Mouse (Mus musculus) layer of hippocampus, postnatal 25 days (tissue): ENCODE measurements at regions not wholly inside any gene's neighbourhood (a gene's known extent, or its start where the extent isn't known, plus 50 kb on each side); places are given as distances from the start of the nearest gene placed in this dataset.

Experiments
- DNase-seq, 2 experiments: peaks; one replicate each; pipeline ENCODE4 v3.0.0; 2022; ENCODE audit warnings: mixed read lengths in 2 of 2, low spot score in 1 of 2; ENCODE audit errors: extremely low spot score in 1 of 2

DNA sequence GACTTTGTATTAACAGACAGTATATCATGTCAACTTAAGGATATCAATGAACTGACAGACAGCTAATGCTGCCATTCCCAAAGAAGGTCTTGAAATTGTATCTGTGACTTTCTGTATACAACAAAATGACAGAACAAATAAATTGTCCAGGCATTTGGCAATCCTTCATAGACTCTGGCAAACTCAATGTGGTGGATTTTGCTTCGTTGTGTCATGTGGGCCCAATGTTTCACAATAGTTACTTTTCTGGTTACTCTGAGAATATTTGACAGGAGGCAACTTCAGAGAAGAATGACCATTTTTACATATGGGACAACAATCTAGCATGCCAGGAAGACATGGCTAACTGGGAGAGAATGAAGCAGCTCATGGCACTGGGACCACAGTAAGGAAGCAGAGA lies 585.9 kb downstream of the Lmo4 start:
- DNase-seq, result no peak

DNA sequence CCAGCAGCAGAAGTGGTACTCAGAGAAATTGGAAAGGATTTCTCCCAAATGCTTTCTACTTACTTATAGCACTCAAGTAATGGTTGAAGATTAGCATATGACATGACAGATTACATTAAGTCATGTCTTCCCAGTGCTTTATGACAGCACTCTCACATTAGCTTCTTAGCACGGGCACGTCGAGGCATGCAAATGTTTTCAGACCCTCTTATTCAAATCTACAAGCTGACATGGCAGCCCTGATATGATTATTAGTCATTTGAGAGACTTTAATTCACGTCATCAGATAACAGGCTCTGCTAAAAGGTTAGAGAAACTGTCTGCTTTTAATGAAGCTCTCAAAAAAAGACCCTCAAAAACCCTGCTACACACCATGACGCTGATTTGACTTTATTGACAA lies 590.1 kb downstream of the Lmo4 start:
- no peak for DNase-seq

DNA sequence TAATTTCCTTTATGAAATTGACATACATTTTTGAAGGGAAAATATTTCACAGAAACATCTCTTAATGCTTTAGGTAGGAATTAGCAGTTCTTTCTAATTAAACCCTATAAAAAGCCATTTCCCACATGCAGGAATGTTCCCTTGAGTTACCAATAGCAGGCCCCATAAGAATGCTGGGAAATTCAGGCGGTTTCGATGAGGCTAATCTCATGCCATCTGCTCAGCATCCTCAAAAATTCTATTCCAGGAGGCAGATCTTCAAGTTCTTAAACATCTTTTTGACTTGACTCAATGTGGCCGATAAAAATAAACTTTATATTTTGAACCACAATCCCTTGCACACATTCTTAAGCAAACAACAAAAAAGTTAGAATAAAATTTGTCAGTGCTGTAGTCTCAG lies 591.0 kb downstream of the Lmo4 start:
- DNase-seq, result no peak

DNA sequence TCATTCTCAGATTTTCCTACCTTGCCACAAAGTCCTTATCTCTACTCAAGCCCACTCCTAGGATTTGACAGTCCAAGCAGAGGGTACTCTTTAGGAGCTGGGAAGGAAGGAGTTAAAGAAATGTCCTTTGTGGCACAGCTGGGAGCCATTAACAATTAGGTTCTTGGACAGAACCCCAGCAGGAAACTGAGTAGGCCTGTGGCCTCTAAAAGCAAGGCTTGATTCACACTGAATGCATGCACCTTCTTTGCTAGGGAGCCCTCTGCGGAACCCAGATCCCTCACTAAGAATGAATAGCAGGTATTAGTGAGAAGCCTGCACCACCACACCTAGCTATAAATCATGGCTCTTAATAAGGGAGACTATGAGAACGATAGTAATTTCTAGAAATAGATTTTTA lies 595.3 kb downstream of the Lmo4 start:
- DNase-seq, result no peak

GRCm38 (mm10) chr3:143599120-143599519 lies 605.9 kb downstream of the Lmo4 start:
- no peak for DNase-seq

GRCm38 (mm10) chr3:143596949-143597593 lies 607.9 kb downstream of the Lmo4 start:
- DNase-seq, result no peak

DNA sequence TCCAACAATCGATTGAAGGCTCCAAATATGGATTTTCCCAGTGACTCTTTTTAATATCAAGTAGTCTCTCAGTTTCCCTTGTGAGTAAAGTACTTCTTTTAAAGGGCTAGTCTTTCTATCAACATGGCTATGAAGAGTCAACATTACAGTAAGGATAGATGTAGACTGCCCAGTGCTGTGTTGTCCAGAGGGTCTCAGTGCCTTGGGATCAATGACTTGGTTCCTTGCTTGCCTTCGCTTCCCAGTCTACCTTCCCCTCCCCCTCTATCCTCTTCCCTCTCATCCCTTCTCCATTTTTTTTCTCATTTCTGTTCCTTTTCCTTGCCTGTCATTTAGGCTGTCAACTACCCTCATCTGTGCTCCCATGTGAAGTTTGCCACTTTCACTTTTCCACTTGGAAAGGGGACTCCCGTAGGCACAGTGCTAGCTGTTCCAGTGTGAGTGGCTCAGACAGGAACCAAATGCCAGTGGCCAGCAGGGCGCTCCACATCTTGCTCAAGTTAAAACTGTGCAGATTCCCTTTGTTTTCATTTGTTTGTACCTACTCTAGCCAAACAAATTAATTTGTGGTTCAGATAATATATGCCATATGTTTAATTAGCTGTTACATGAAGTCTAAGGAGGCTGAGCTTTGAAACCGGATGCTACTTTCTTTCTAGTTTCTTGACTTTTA lies 608.9 kb downstream of the Lmo4 start:
- no peak for DNase-seq

- no peak for DNase-seq
These were observed 609.9 kb downstream of the Lmo4 start for GRCm38 (mm10) chr3:143595081-143595480.

DNA sequence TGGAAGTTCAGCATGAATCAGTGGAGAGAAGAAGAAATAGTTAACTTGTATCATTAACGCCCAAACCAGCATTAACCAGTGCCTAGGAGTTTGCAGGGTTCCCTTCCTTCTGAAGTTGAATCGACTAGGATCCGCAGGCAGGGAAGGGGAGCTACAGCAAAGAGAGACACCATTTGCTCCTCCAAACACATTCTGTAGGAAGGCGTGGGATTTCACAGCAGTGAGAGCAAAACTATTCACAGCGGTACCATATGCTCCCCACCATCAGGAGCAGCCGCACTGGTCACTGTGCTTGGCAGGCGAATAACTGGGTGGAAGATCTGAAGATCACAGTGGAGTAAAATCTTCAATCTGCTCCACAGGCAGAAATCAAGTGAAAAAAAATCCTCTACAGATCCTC lies 610.3 kb downstream of the Lmo4 start:
- peak; percentile 34 to 36 for DNase-seq

GRCm38 (mm10) chr3:143586653-143587052 lies 618.4 kb downstream of the Lmo4 start:
- DNase-seq, result no peak

DNA sequence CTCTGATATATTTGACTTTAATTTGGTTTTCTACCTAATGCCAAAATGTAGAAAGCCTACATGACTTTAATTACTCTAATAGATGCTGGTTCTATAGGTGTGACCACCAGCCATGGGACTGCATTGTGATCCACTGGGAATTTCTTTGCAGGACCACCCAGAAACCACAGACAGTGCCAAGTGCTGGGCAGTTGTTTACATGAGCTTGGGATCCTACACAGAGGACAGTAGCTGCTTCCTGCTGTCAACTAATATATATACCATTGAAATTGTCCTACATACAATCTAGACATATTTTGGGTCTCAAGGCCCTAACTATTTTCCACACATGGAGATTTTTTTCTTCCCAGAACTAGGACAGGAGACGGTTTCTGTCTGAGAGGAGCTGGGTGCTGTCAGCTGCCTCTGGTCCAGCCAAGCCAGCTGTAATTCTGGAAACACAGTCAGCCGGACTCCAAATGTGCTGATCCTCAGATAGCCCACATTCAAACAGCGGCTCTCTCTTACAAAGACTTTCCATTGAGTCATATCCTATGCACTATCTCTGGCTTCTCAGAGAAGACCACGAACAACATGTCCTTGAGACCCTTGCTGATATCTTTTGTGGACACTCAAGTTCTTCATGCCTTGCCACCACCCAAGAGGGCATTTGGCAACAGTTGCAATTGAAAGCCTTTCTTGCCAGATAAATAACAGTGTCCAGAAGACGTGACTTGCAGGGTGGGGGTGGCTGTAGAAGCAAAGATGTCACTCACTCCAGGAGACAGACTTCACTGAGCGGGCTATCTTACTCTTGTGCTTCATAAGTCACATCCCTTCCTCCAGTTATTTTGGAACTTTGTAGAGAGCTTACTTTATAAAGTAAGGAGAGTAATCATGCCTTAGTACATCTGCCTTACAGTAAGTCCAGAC lies 620.1 kb downstream of the Lmo4 start:
- DNase-seq, result no peak

GRCm38 (mm10) chr3:143576338-143577007 lies 628.5 kb downstream of the Lmo4 start:
- DNase-seq, result no peak

DNA sequence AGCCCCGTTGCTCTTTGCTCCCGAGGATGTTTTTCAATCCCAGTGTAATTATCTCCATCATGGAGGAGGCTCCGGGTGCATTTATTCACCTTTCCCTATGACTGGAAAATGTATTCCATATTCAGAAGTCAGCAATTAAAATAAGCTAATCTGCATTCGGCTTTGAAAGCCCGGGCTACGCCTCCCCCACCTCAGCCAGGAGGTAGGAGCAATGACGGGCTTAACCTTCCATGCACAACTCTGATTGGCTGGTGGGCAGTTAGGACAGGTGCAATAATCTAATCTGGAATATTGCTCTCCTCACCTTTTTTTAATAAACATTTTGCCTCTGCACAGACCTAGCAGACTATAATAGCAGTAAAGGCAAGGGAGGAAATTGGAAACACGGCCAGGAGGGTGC lies 629.3 kb downstream of the Lmo4 start:
- DNase-seq, result no peak

DNA sequence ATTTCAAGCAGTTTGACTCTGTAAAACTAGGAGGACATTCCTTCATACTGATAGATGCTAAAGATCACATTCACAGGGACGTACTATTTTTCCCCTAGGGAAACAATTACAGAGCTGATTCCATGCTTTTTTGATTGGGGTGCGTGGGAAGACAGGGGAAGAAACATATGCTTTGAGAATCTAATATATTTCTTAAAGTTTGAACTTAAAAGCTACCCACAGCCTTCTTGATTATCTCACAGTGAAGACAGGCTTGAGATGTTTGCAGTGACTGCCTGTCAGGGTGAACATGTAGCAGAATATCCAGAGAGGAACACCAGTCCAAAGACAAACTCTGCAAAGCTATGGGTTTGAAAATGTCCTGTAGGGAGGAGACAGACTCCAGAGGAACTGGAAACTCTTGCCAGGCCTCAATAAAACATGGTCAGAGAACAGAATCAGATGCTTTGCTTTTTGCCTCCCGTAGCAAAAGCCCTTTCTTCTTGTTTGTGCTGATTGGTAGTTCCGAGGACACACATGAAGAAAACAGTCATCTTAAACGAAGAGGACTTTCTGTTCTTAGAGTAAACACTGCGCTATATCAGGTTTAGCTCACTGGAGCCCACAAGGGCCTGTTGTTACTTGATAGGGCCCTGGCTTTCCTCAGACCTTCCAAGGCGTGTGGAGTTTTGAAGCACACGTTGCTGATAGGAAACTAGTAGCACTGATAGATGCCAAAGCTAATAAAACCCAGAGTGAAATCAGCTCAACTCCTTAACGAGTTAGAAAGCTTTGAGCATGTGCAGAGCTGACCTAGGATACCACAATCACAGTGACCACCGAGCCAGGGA lies 630.8 kb downstream of the Lmo4 start:
- DNase-seq, result no peak

DNA sequence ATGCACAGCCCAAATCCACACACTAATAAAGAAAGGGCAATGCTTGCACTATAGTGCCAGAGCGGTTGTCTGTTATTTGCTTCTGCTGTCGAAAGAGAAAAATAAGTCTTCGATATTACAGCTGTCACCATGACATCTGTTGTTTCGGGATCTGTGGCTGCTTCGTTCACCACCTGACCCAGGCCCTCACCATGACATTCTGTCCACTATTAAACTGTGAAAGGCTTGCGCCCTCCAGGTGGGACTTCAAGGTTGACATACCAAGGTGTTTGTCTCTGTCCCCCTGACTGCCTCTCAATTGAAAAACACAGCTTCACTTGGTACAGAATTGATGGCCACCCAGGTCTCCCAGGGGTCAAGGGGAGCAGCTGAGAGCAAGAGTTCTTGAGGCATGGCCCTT lies 635.1 kb downstream of the Lmo4 start:
- DNase-seq, result no peak

GRCm38 (mm10) chr3:143565067-143565466 lies 640.0 kb downstream of the Lmo4 start:
- DNase-seq, result no peak

- no peak for DNase-seq
These were observed 661.0 kb upstream of the Pkn2 start for GRCm38 (mm10) chr3:143542811-143543210.

DNA sequence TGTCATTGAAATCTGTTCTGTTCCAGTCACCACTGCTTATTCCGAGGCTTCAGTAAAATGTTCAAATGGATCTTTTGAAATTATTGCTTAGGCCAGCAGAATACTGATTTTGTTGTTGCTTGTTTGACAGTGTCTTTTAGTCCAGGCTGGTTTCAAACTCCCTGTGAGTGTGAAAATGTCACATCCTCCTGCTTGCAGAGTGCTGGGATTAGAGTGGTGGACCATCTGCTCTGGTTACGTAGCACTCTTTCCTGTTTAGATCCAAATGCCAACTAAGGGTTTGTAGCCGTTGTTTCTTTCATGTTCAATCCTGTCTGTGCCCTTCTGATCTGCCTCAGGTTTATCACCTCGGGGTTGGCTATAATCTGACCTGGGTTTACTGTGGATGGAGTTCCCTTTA lies 646.2 kb upstream of the Pkn2 start:
- DNase-seq, result no peak

GRCm38 (mm10) chr3:143527274-143527673 lies 645.5 kb upstream of the Pkn2 start:
- no peak for DNase-seq
